Mouse (Mus musculus) ES-E14 (cell line): ENCODE measurements at regions not wholly inside any gene's neighbourhood (a gene's known extent, or its start where the extent isn't known, plus 50 kb on each side); places are given as distances from the start of the nearest gene placed in this dataset.

Experiments used
- DNase-seq: peaks from one replicate; pipeline ENCODE4 v3.0.0-alpha.2; 2013; ENCODE audit warnings: low read depth, low spot score
- H3K27ac ChIP-seq: 2 replicates; pipeline ENCODE4 v1.5.1; 2012; ENCODE audit warnings: low read depth, mild to moderate bottlenecking, low read length, moderate library complexity, mixed read lengths; ENCODE audit not compliant: poor library complexity, insufficient read depth, severe bottlenecking
- H3K36me3 ChIP-seq: 2 replicates; pipeline ENCODE4 v1.6.1; 2012; ENCODE audit warnings: mild to moderate bottlenecking, low read length, moderate library complexity, mixed read lengths; ENCODE audit not compliant: control insufficient read depth, poor library complexity, insufficient read depth, severe bottlenecking
- H3K4me1 ChIP-seq, 2 experiments: fragments of 150-350 bp in 1 of 2; sonication (generic) in 1 of 2; 2 replicates each; pipeline ENCODE4 v1.6.1; 2012; ENCODE audit warnings: low read length in 2 of 2, mild to moderate bottlenecking in 1 of 2, mixed read lengths in 1 of 2; ENCODE audit not compliant: control insufficient read depth in 2 of 2, insufficient read depth in 2 of 2, poor library complexity in 1 of 2
- H3K4me3 ChIP-seq, 2 experiments: fragments of 150-350 bp in 1 of 2; sonication (generic) in 1 of 2; 2 replicates each; pipeline ENCODE4 v1.5.1; 2012; ENCODE audit warnings: low read length in 2 of 2, low read depth in 1 of 2, mild to moderate bottlenecking in 1 of 2, mixed read lengths in 1 of 2; ENCODE audit not compliant: insufficient read depth in 1 of 2, poor library complexity in 1 of 2, severe bottlenecking in 1 of 2
- H3K9ac ChIP-seq: 2 replicates; pipeline ENCODE4 v1.6.1; 2012; ENCODE audit warnings: low read depth, mild to moderate bottlenecking, low read length, mixed read lengths; ENCODE audit not compliant: poor library complexity, insufficient read depth, severe bottlenecking
- H3K9me3 ChIP-seq: fragments of 150-350 bp; sonication (generic); 2 replicates; pipeline ENCODE4 v1.6.1; 2012; ENCODE audit warnings: low read depth, mild to moderate bottlenecking, low read length; ENCODE audit not compliant: control insufficient read depth, insufficient read depth
- CHD2 ChIP-seq: IDR thresholded peaks from 2 replicates; pipeline ENCODE4 v1.6.1; 2014; ENCODE audit warnings: mild to moderate bottlenecking, low read depth, low read length, inconsistent platforms
- HCFC1 ChIP-seq: IDR thresholded peaks from 2 replicates; pipeline ENCODE4 v1.6.1; 2012; ENCODE audit warnings: low read length, inconsistent platforms, borderline replicate concordance; ENCODE audit not compliant: insufficient read depth
- MAFK ChIP-seq: IDR thresholded peaks from 2 replicates; pipeline ENCODE4 v1.6.1; 2014; ENCODE audit warnings: mild to moderate bottlenecking, low read depth, low read length, inconsistent platforms; ENCODE audit not compliant: insufficient read depth
- ZC3H11A ChIP-seq: IDR thresholded peaks from 2 replicates; pipeline ENCODE4 v1.6.1; 2012; ENCODE audit warnings: low read depth, mild to moderate bottlenecking, inconsistent platforms, low read length, borderline replicate concordance
- ZNF384 ChIP-seq: IDR thresholded peaks from 2 replicates; pipeline ENCODE4 v1.6.1; 2012; ENCODE audit warnings: low read depth, low read length, inconsistent platforms
- in situ Hi-C, 2 experiments: fragments of 600-800 bp; cut with MboI; formaldehyde crosslinking; loops; one replicate each; pipeline ENCODE4 v1.15.1; 2025; ENCODE audit warnings: low sequenced_read_pairs in 2 of 2, inconsistent platforms in 1 of 2; ENCODE audit not compliant: unreplicated experiment in 2 of 2

GRCm38 (mm10) chr13:6306989-6307917 is 240.7 kb upstream of the Pitrm1 start:
- no peak for TF ChIP-seq CHD2
- no peak for TF ChIP-seq ZNF384
- TF ChIP-seq ZC3H11A = no peak
- TF ChIP-seq HCFC1 = no peak
- TF ChIP-seq MAFK = no peak
- H3K27ac ChIP-seq = no peak overlapping the region
- H3K4me1 ChIP-seq = no peaks in the 10 kb centered on the region
- DNase-seq = no peak
- H3K9me3 ChIP-seq = no peaks in the 10 kb centered on the region
- no peaks in the 10 kb centered on the region for H3K36me3 ChIP-seq
- in situ Hi-C loops = no loop called here
- H3K9ac ChIP-seq = no peak overlapping the region
- no peak overlapping the region for H3K4me3 ChIP-seq

- in situ Hi-C loops = no loop called here
Observed at GRCm38 (mm10) chr13:6316201-6316600, 231.7 kb upstream of the Pitrm1 start.

GRCm38 (mm10) chr13:6323948-6324347 is 224.0 kb upstream of the Pitrm1 start:
- in situ Hi-C loops = no loop called here
- no peak overlapping the region for H3K27ac ChIP-seq
- no peaks in the 10 kb centered on the region for H3K9me3 ChIP-seq
- H3K9ac ChIP-seq = no peak overlapping the region
- H3K4me3 ChIP-seq = no peak overlapping the region
- H3K36me3 ChIP-seq = no peaks in the 10 kb centered on the region
- TF ChIP-seq HCFC1 (no peak), CHD2 (no peak), ZNF384 (no peak), ZC3H11A (no peak), MAFK (no peak)
- DNase-seq = no peak
- no peaks in the 10 kb centered on the region for H3K4me1 ChIP-seq

More at GRCm38 (mm10) chr13:6316201-6316600, 231.7 kb upstream of the Pitrm1 start:
- Histone ChIP-seq H3K9me3 (no peaks in the 10 kb centered on the region), H3K4me3 (no peak overlapping the region), H3K4me1 (no peaks in the 10 kb centered on the region), H3K27ac (no peak overlapping the region), H3K9ac (no peak overlapping the region), H3K36me3 (no peaks in the 10 kb centered on the region)
- no peak for DNase-seq
- no peak for TF ChIP-seq ZC3H11A
- no peak for TF ChIP-seq HCFC1

- H3K36me3 ChIP-seq = no peaks in the 10 kb centered on the region
- H3K9me3 ChIP-seq = no peaks in the 10 kb centered on the region
- no peaks in the 10 kb centered on the region for H3K4me1 ChIP-seq
- no peak for DNase-seq
- H3K9ac ChIP-seq = no peak overlapping the region
- no peak overlapping the region for H3K4me3 ChIP-seq
- no peak overlapping the region for H3K27ac ChIP-seq
- in situ Hi-C loops = no loop called here
- no peak for TF ChIP-seq CHD2
- TF ChIP-seq ZC3H11A = no peak
- TF ChIP-seq HCFC1 = no peak
- TF ChIP-seq ZNF384 = no peak
- no peak for TF ChIP-seq MAFK
Observed at GRCm38 (mm10) chr13:6330320-6330950, 217.5 kb upstream of the Pitrm1 start.
